ENCODE assay signal across 8 mouse cellular contexts in the genomic region with DNA sequence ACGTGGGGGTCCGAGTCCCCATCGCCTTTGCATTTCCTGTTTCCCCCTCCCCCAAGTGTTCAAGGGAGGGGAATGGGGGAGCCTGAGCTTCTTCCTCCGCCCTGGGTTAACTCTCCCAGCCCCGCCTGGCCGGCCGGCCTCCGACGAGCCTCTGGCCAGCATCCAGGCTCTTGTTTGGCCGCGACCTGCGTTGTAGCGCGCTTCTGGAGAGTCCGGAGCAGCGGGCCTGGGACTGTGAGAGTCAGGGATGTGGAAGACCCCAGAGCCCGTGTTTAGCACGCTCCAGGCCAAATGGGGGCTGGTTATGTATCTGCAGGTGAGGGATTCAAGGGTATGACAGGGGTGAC. TPM values are rescaled to one million over a fixed set of nuclear protein-coding genes. Genes with fewer than 3 reads are reported as not detected.
A peak's percentile ranks its signal among the peaks of the same experiment; 100 is the strongest.
DNase-seq lines count a peak whose midpoint lies in the region; ATAC-seq and TF ChIP-seq lines count a peak whose summit lies in the region.

No protein-coding gene starts in this region.

- DNase-seq in cerebellum, postnatal 14 days: peak; percentile 56 to 64
- peak; percentile 78 for DNase-seq in adrenal gland, postnatal 10 days
- peak; percentile 59 for DNase-seq in heart, adult 8-10 months (ENCODE audit: low spot score)
- peak; percentile 57 for DNase-seq in kidney, adult 2 months
- no peak for DNase-seq in layer of hippocampus, postnatal 36 days

- H3K27me3 ChIP-seq in kidney, adult 2 months (replicated peaks; ENCODE audit: control insufficient read depth, insufficient read depth, low read length): no peaks in the 10 kb centered on the region
- no peaks in the 10 kb centered on the region for H3K27me3 ChIP-seq in lung, embryonic 16.5 days (ENCODE audit: control insufficient read depth, insufficient read depth, low read depth, low read length)
- no peaks in the 10 kb centered on the region for H3K27me3 ChIP-seq in stomach, embryonic 15.5 days (replicated peaks)

- no peaks in the 10 kb centered on the region; the same call in 1 of the 2 replicates for H3K9me3 ChIP-seq in lung, embryonic 16.5 days (ENCODE audit: control insufficient read depth, low read length)
- H3K9me3 ChIP-seq in stomach, embryonic 15.5 days: no peaks in the 10 kb centered on the region

- 2% methylated on average over 18 of the region's 18 CpGs for WGBS in kidney, adult 2 months
- WGBS in lung, embryonic 16.5 days: under 1% methylated on average over 18 of the region's 18 CpGs
- 0% methylated on average over 18 of the region's 18 CpGs for WGBS in stomach, embryonic 15.5 days

- TF ChIP-seq POLR2A in kidney, adult 2 months (IDR thresholded peaks at IDR 0.05; ENCODE audit: low read depth, low read length): no peak

- no peak for TF ChIP-seq CTCF in kidney, adult 2 months (conservative IDR thresholded peaks at IDR 0.05; ENCODE audit: insufficient read depth, insufficient read length, low read depth, low read length)

- H3K4me1 ChIP-seq in kidney, adult 2 months (ENCODE audit: control insufficient read depth, insufficient read depth, low read length): no peaks in the 10 kb centered on the region
- H3K4me1 ChIP-seq in lung, embryonic 16.5 days (replicated peaks; ENCODE audit: control insufficient read depth, insufficient read depth, low read length): peaks cover 6% of the 10 kb centered on the region
- peaks cover 6% of the 10 kb centered on the region; the same call in 1 of the 2 replicates for H3K4me1 ChIP-seq in stomach, embryonic 15.5 days

- no peak for ATAC-seq in cerebellum, adult (ENCODE audit: insufficient number of reproducible peaks, low FRiP score, low TSS enrichment)
- ATAC-seq in lung, embryonic 16.5 days (ENCODE audit: low read depth): peak; percentile 70
- ATAC-seq in stomach, embryonic 15.5 days (ENCODE audit: insufficient read depth, low FRiP score, low read depth): peak; percentile 10

- H3K36me3 ChIP-seq in kidney, adult 2 months (ENCODE audit: control insufficient read depth, insufficient read depth, low read length): no peaks in the 10 kb centered on the region
- H3K36me3 ChIP-seq in lung, embryonic 16.5 days (ENCODE audit: control insufficient read depth, insufficient read depth, low read length): no peaks in the 10 kb centered on the region
- H3K36me3 ChIP-seq in stomach, embryonic 15.5 days: no peaks in the 10 kb centered on the region

- peak overlapping the region; percentile 78 for H3K4me3 ChIP-seq in kidney, adult 2 months (ENCODE audit: insufficient read depth, low read depth, low read length)
- peak overlapping the region; percentile 83 for H3K4me3 ChIP-seq in lung, embryonic 16.5 days (ENCODE audit: low read length)
- peak overlapping the region; percentile 75 for H3K4me3 ChIP-seq in stomach, embryonic 15.5 days (replicated peaks)

- peak overlapping the region; percentile 84 for H3K9ac ChIP-seq in lung, embryonic 16.5 days (ENCODE audit: low read length)
- H3K9ac ChIP-seq in stomach, embryonic 15.5 days: peak overlapping the region; percentile 51; the same call in 1 of the 2 replicates

- H3K4me2 ChIP-seq in lung, embryonic 16.5 days (ENCODE audit: low read depth, low read length): peak overlapping the region; percentile 97
- peak overlapping the region; percentile 98 for H3K4me2 ChIP-seq in stomach, embryonic 15.5 days

- H3K27ac ChIP-seq in kidney, adult 2 months (ENCODE audit: insufficient read depth, low read depth, low read length): no peak overlapping the region
- peak overlapping the region; percentile 87 for H3K27ac ChIP-seq in lung, embryonic 16.5 days (ENCODE audit: low read length)
- H3K27ac ChIP-seq in stomach, embryonic 15.5 days: peak overlapping the region; percentile 82

RNA-seq across cellular contexts. Expression of a gene that starts 0.9 kb away (rescaled TPM):
- 10 to 100 TPM in 1 of 2 experiments, 1 to 10 TPM in 1; 8.4 to 10.7 TPM for total RNA-seq in adrenal gland, postnatal 10 days (2021)
- 10 to 100 TPM; 11.2 to 18.0 (median 12.8) TPM for total RNA-seq in heart, adult 8-10 months (2022)
- 9.4 and 10.7 TPM in 2 replicates for polyA plus RNA-seq in kidney, adult 2 months (2012; rRNA removed)
- 17.5 and 18.7 TPM in 2 replicates for polyA plus RNA-seq in lung, embryonic 16.5 days (2015; fragmentation: Nextera tagmentation; extraction: Ambion mirVana)
- 13.1 and 15.5 TPM in 2 replicates for polyA plus RNA-seq in stomach, embryonic 15.5 days (2015; fragmentation: Nextera tagmentation; extraction: Ambion mirVana)
- total RNA-seq in layer of hippocampus, postnatal 36 days (2021): under 1 TPM; 0.20 to 0.80 TPM

RNA-seq across cellular contexts. Expression of a gene that starts 49.1 kb away (rescaled TPM):
- total RNA-seq in adrenal gland, postnatal 10 days (2021): 100 to 1,000 TPM; 279 to 288 TPM
- 100 to 1,000 TPM; 219 to 244 (median 237) TPM for total RNA-seq in heart, adult 8-10 months (2022)
- 91.8 and 126 TPM in 2 replicates for polyA plus RNA-seq in kidney, adult 2 months (2012; rRNA removed)
- 400 and 424 TPM in 2 replicates for polyA plus RNA-seq in lung, embryonic 16.5 days (2015; fragmentation: Nextera tagmentation; extraction: Ambion mirVana)
- polyA plus RNA-seq in stomach, embryonic 15.5 days (2015; fragmentation: Nextera tagmentation; extraction: Ambion mirVana): 362 and 379 TPM in 2 replicates
- total RNA-seq in layer of hippocampus, postnatal 36 days (2021): 100 to 1,000 TPM; 422 to 449 TPM

Comparison
In these comparisons a context has a peak if more than half of its experiments do, and no peak if none do; other contexts are left out.
1. DNase-seq: peak in cerebellum, postnatal 14 days (2 of 2), adrenal gland, postnatal 10 days (single experiment), heart, adult 8-10 months (single experiment) and kidney, adult 2 months (single experiment); none in layer of hippocampus, postnatal 36 days (0 of 2).
2. RNA of a gene that starts 0.9 kb away (total RNA-seq): 11.2 to 18.0 TPM in heart, adult 8-10 months and 8.4 to 10.7 TPM in adrenal gland, postnatal 10 days; 0.20 to 0.80 TPM in layer of hippocampus, postnatal 36 days; every median in the first group is over 4 times any median in the second.
3. Peak in every context shown above with its lines, with median percentiles within 50 percentile points of each other: H3K4me3 ChIP-seq.